Mouse (Mus musculus) kidney, postnatal 36 days (tissue): ENCODE results near the gene Gm28919.
"Not testable (repeated sequence)": the region's sequence is repeated elsewhere in the genome, so short reads cannot be mapped to it uniquely, and the experiment has no call there.

Experiments used
- DNase-seq, 2 experiments: peaks; one replicate each; pipeline ENCODE4 v3.0.0; 2021 to 2022; ENCODE audit warnings: mixed read lengths in 2 of 2

Gm28919 gene

GRCm38 (mm10) chrY:6583246-6583645, at the start of gene Gm28919:
Gm28919 (plus strand) TSS chrY:6583546.
- DNase-seq, result not testable (repeated sequence)
